Mouse (Mus musculus) adrenal gland, postnatal 14 days (tissue): ENCODE measurements around the gene Defb11. TPM values are rescaled to one million over a fixed set of nuclear protein-coding genes. Genes with fewer than 3 reads are reported as not detected.
A peak's percentile ranks its signal among the peaks of the same experiment; 100 is the strongest.
"Not testable (repeated sequence)": the region's sequence is repeated elsewhere in the genome, so short reads cannot be mapped to it uniquely, and the experiment has no call there.

Experiments
- DNase-seq: peaks from one replicate; pipeline ENCODE4 v3.0.0; 2021; ENCODE audit warnings: mixed read lengths
- long read RNA-seq, 2 experiments: library from polyadenylated mRNA; stranded (forward); transcript quantifications; one replicate each; pipeline ENCODE4 v2.0.0; 2021
- total RNA-seq: library from RNA; stranded (reverse); gene quantifications from 2 replicates; pipeline ENCODE4 v1.2.3, GENCODE M21; 2021

Gene Defb11
- total RNA-seq = not detected in 2 replicates
- long read RNA-seq, experiment 1 = 0 reads
- long read RNA-seq, experiment 2 = 0 reads

- not testable (repeated sequence) for DNase-seq
These were observed at the start of gene Defb11 for GRCm38 (mm10) chr8:21906290-21906689. TSS of gene Defb11 (minus strand) at chr8:21906412.

- peak; percentile 64 for DNase-seq
These were observed 49.1 kb upstream of the Defb11 start for GRCm38 (mm10) chr8:21955321-21955720.

GRCm38 (mm10) chr8:21947311-21948017 is 41.3 kb upstream of the Defb11 start:
- no peak for DNase-seq

GRCm38 (mm10) chr8:21946462-21946861 is 40.2 kb upstream of the Defb11 start, which contains the start of gene Defb13:
TSS of gene Defb13 (plus strand) at chr8:21946762.
- DNase-seq = no peak

GRCm38 (mm10) chr8:21938052-21938451 is 31.8 kb upstream of the Defb11 start, which contains the start of gene Defb35:
TSS of gene Defb35 (plus strand) at chr8:21938352.
- not testable (repeated sequence) for DNase-seq

GRCm38 (mm10) chr8:21932610-21933009 is 26.4 kb upstream of the Defb11 start, which contains the start of gene Defb15:
TSS of gene Defb15 (minus strand) at chr8:21932710.
- no peak for DNase-seq

- not testable (repeated sequence) for DNase-seq
These were observed 24.5 kb upstream of the Defb11 start for GRCm38 (mm10) chr8:21930754-21931153.

- DNase-seq = no peak
These were observed 9.4 kb upstream of the Defb11 start for GRCm38 (mm10) chr8:21915625-21916024.

GRCm38 (mm10) chr8:21912554-21912953 is 6.3 kb upstream of the Defb11 start:
- no peak for DNase-seq

- DNase-seq = no peak
These were observed 5.7 kb upstream of the Defb11 start for GRCm38 (mm10) chr8:21911931-21912330.

GRCm38 (mm10) chr8:21885321-21885720 is 20.9 kb downstream of the Defb11 start, which contains the start of gene Defb9:
TSS of gene Defb9 (minus strand) at chr8:21885421.
- DNase-seq = not testable (repeated sequence)

GRCm38 (mm10) chr8:21858586-21858985 is 47.6 kb downstream of the Defb11 start, which contains the start of gene Defb10:
TSS of gene Defb10 (plus strand) at chr8:21858901.
- not testable (repeated sequence) for DNase-seq

Other genes with a start within 250 kb of the Defb11 start
- not detected in 2 replicates for gene Defa34, start 240.6 kb downstream of the Defb11 start, total RNA-seq
- gene AY761184, start 202.8 kb downstream of the Defb11 start, total RNA-seq = not detected in 2 replicates
- not detected in 2 replicates for gene Defa24, start 171.9 kb downstream of the Defb11 start, total RNA-seq
- gene Defb50, start 82.9 kb downstream of the Defb11 start, total RNA-seq = not detected in 2 replicates
- gene Defb2, start 66.5 kb downstream of the Defb11 start, total RNA-seq = not detected in 2 replicates
- gene Defb10, start 47.5 kb downstream of the Defb11 start, total RNA-seq = not detected in 2 replicates
- not detected in 2 replicates for gene Defb9, start 21.0 kb downstream of the Defb11 start, total RNA-seq
- gene Defb15, start 26.3 kb upstream of the Defb11 start, total RNA-seq = not detected in 2 replicates
- not detected in 2 replicates for gene Defb35, start 31.9 kb upstream of the Defb11 start, total RNA-seq
- gene Defb13, start 40.4 kb upstream of the Defb11 start, total RNA-seq = not detected in 2 replicates
- gene Fam90a1a, start 52.3 kb upstream of the Defb11 start, total RNA-seq = not detected in 2 replicates
- gene Ccdc70, start 63.4 kb upstream of the Defb11 start, total RNA-seq = not detected in 2 replicates
- 2.2 and 3.0 TPM in 2 replicates for gene Atp7b, start 153.9 kb upstream of the Defb11 start, total RNA-seq
- 34.3 and 34.6 TPM in 2 replicates for gene Alg11, start 154.3 kb upstream of the Defb11 start, total RNA-seq
- 1.9 and 2.1 TPM in 2 replicates for gene Nek5, start 218.6 kb upstream of the Defb11 start, total RNA-seq